Mouse (Mus musculus): Measurements from ENCODE around the gene Tcf12.
A peak's percentile ranks its signal among the peaks of the same experiment; 100 is the strongest.

Tcf12 gene

DNA sequence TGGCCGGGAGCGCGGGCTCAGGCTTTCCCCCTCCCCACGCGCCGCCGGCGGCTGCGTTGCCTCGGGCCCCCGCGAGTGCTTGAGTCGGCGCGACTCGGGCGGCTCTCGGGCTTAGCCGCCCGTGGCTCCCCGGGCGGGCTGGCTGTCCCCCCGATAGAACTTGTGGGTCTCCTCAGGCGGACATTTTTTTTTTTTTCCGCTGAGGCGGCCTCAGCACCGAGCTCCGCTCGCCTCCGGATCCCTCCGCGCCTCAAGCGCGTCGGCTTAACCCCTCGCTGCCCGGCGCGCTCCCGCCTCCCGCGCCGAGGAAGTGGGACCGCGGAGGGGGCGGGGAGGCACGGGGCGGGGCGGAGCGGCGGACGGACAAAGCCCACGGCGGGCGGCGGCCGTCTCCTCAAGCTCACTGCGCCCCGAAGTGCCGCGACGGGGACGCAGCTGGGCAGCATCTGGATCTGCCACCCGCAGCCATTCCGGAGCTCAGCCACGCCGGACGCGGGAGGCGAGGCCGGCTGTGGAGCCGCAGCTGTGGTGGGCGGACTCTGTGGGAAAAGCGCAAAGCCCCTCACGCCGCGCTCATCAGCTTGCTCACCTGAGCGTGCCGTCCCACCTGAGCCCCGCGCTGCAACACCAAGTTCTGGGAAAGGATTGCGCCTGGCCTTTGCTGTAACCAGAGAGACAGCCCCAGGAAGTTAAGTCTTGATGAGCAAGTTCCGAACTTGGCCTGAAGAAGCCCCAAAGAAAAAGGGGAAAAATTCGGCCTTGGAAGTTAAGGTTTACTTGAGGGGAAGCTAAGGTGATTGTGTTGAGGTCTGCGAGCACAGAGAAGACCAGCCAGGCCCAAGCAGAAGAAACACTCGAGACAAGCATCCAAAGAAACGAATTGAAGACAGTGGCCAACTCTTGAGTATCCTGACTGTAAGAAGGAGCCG, at the start of gene Tcf12:
Gene Tcf12 (minus strand): TSS at position 250 of the 929 bp plus-strand sequence.
- DNase-seq (ENCODE audit: low spot score), result peak; percentile 70

DNA sequence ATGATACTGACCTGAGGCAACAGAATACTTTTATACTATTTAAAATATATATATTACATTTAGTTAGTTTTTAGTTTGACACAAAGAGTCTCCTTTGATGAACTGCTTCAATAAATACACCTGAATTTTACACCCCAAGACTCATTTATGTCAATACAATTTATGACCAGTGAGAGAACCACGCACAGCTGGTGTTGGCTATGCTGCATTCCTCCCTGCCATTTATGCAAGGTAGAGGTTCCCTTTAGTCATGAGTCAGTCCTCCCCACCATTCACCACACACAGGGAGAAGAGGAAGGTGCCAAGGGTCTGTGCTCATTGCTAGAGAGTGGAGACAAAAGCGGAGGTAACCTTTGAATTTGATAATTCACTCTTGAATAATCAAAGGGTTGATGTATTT, 46.7 kb upstream of the Tcf12 start:
- DNase-seq (ENCODE audit: low spot score), result no peak

DNA sequence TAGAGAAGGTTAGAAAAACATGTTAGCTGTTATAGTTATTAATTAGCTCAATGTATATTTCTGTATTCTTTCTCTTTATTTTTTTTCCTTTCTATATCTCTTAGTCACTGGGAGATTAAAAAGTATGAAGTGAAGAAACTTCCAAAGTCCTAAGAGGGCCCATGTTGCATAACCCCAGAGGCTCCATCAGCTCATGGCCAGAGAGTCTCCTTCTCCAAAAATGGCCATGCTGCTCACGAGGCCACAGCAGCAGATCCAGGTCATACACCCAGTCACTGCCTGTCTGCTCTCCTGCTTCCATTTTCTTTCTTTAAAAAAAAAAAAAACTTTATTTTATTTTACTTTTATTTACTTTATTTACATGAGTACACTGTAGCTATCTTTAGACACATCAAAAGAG, 45.4 kb upstream of the Tcf12 start:
- no peak for DNase-seq (ENCODE audit: low spot score)

DNA sequence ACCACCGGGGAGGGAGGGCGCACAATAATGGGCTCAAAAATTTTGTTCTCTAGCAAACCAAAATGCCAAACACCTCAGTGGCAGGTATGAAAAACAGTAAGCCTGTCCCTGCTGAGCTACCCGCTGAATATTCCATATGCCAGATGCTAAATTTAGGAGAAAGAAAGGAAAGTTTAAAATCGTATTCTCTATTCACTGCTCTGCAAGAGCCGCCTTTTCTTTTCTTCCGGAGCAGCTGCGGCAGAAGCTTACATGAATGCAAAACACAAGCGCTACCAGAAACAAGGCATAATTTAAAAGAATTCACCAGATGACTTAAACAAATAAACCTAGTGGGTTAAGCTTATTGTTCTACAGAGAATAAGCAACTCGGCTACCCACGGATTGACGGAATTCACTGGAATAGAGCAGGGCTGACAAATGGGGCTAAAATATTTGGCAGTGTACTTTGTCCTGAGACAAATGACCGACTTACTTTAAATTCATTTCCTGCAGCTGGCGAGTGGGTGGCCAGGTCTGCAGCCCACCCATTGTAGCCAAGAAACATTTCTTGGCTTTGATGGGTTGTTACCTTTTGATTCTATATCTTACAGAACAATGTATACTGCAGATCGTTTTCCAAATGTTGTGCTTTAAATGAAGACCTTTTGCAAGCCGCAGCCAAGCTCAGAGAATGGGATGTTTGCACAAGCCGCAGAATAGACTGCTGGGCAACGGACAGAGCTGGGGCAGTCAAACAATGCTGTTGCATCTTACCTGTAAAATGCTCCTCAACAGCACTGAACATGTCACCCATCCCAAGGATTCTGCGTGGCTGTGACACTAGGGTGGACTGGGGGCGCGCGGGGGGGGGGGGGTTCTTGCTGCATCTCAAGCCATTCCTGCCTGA, 43.8 kb upstream of the Tcf12 start:
- DNase-seq (ENCODE audit: low spot score), result no peak

DNA sequence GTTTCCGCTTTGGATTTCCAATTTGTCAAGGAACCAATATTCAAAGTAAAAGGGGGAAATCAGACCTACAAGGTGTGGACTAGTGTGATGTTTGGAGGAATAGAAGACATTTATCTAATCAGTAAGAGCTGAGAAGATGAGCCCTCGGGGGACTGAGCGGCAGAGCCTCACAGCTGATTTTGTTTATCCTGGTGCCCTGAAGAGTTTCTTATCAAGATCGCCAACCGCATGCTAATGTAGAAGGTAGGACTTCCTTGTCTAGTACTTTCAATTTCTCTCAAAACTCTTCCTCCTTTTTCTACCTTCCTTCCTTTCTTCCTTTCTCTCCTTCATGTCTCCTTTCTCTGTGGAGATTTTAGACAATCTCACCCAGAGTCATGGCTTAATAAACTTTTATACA, 32.5 kb upstream of the Tcf12 start:
- no peak for DNase-seq (ENCODE audit: low spot score)

DNA sequence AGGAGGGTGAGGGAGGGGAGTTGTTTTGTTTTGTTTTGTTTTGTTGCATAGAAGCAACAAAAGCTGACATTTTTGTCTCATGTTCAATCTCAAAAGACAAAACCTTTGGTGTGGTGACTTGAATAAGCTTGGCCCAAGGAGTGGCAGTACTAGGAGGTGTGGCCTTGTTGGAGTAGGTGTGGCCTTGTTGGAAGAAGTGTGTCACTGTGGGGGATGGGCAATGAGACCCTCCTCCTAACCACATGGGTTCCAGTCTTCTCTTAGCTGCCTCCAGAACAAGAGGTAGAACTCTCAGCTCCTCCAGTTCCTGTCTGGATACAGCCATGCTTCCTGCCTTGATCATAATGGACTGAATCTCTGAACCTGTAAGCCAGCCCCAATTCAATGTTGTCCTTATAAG, 26.2 kb upstream of the Tcf12 start:
- no peak for DNase-seq (ENCODE audit: low spot score)

DNA sequence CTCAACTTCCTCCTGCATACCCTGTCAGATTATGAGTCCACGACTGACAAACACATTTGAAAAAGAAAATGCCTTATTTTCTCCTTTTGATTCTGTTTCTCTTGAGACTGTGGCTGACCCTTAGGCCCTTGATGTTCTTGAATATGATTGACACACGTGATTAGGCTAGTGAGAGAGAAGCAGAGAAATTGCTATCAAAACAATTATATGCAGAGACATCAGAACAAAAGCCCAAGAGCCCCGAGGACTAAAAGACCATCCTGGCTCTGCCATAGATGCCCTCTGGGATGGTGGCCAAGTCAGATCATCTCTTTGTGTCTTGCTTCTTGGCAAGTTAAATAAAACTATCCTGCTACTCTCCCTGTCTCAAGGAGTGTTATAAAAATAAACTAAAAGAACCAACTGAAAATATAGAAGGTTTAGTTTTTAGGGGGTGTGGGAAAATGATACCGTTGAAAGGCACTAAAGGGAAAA, 22.1 kb upstream of the Tcf12 start:
- DNase-seq (ENCODE audit: low spot score), result no peak

DNA sequence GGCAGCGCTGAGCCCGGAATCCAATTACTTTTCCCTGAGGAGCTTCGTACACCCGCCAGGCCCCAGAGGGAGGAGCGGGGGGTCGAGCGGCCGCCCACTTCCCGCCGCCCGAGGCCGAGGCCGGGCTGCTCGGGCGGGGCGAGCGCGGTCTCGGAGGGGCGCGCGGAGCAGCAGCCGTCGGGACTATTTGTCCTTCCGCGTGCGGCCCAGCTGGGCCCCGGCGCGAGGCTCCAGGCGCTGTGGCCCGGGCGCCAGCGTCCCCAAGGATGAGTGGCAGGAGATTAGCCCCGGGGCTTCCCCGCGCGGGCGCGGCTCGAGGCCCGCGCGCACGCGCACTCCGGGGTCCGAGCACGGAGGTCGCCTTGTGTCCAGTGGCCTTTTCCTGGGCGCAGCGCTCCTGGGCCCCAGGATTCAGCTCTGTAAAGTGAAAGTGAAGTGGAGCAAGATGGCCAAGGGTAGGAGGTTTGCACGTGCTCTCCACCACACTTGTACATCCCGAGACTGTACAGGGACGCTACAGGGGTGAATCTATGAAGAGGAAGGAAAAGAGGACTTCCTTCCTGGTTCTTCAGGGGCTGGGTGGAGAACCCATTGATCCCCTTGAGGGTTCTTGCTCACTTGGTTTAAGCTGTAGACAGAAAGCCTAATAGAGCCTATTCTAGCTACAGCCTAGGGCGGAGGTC, 21.6 kb upstream of the Tcf12 start:
- DNase-seq (ENCODE audit: low spot score), result peak; percentile 86

DNA sequence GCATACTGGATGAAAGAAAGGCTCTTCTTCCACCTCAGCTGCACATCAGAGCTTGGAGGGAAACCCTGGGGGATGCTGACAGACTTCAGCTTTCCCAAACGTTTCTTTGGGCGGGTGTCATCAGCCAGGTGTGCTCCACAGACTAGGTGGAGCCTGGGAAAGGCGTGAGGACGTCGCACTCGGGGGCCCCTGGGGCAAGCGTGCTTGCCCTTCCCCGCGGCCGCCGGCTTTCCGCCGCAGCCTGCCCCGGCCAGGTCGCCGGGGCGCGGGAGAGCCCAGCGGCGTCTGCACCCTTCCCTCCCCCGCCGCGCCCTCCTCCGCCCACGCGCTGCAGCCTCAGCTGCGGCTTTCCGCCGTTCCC, 21.0 kb upstream of the Tcf12 start:
- DNase-seq (ENCODE audit: low spot score), result no peak

DNA sequence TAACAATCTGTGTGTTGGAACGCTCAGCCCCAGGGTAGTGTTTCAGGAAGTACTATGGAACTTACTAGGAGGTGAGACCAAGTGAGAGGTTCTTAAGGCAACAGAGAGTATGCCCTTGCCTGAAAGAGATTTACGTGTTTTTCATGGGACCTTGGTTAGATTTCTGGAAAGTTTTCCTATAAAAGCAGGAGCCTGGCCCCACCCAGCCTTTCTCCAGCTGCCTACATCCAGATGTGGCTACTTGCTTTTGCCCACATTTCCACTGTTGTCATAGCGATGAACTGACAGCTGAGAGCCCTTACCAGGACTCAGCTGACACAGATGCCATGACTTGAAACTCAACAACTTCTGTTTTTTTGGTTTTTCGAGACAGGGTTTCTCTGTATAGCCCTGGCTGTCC, 18.2 kb upstream of the Tcf12 start:
- DNase-seq (ENCODE audit: low spot score), result no peak

DNA sequence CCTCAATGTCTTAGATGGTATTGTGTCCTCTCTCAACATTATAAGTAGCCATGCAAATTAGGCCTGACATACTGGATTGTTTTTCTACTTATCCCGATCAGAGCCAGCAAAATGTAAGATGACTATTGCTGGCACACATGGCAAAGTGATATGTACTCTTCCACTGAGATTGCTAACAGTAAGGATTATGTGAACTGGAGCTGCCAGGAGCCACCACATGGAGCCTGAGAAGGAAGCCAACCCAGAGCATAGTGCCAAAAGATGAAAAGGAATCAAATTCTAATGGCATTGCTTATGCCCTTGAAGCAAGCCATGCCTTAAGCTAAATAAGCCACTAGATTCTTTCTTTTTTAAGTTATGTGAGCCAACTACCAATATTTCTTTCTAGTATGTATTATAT, 13.8 kb upstream of the Tcf12 start:
- no peak for DNase-seq (ENCODE audit: low spot score)

DNA sequence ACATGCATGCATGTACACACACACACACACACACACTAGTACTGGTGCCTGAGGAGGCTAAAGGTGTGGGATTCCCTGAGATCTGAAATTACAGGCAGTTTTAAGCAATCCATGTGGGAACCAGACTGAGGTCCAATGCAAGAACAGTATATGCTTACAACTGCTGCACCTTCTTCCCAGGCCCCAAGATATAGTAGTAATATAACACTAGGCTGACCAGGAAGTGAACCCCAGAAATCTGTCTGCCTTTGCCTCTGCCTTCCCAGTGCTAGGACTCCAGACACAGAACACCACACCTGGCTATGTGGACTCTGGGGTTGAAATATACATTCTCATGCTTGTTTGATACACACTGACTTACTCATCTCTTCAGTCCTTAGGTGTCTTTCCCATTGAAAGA, 6.8 kb upstream of the Tcf12 start:
- DNase-seq (ENCODE audit: low spot score), result no peak

DNA sequence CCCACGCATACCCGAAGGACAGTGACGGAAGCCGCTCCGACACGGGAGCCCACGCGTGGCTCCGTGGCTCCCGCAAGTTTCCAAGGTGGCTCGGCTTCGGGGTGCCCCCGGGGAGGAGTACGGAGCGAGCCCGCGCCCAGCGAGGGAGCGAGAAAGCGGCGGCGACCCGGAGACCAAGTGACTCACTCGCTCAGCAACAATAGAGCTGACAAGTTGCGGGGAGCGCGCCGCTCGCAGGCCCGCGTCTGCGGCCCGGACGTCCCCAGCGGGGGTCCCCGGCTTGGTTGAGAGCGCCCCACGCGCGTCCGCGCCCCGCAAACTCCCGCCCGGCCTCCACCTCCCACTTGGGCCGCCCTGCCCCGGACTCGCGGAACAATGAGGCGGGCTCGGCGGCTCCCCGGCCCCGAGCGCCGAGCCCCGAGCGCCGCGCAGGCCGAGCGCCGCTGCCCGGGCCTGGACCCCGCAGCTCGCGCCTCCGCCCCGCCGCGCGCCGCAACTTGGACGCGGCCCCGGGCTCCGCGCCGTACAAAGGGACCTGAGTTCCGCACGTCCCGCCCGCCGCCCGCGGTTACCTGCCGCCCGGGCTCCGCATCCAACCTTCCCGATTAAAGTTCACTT, 558 bp downstream of the Tcf12 start:
- peak; percentile 50 for DNase-seq (ENCODE audit: low spot score)

DNA sequence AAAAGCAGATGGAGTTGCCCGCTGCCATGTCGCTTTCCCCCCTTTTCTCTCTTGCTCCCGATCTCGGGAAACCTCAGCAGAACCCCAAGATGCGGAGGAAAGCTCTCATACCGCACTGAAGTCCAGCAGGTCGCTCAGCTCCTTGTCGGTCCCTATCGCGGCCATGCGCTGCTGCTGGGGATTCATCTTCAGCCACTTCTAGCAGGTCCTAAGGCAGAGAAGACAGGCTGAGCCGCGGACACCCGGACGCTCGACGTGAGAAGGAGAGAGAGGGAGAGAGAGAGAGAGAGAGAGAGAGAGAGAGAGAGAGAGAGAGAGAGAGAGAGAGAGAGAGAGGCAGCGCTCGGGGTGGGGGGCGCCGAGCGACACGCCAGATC, 1.1 kb downstream of the Tcf12 start:
- peak; percentile 31 for DNase-seq (ENCODE audit: low spot score)

DNA sequence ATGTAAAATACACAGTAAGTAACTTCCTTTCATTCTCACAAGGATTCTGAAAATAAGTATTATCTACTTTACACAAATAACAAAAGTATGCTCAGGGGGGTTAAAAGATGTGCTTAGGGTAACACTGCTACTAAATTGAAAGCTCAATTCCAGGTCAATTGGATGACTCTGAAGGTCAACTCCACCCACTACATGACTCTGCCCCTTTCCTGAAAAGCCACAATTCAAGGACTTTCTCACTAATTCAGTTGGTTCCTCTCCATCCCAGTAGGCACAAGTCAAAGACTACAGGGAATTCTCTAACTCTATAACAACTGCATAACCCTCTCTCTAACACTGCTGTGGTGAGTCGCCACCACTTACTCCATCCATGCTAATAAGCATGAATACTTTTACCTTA, 8.2 kb downstream of the Tcf12 start:
- DNase-seq (ENCODE audit: low spot score), result no peak

DNA sequence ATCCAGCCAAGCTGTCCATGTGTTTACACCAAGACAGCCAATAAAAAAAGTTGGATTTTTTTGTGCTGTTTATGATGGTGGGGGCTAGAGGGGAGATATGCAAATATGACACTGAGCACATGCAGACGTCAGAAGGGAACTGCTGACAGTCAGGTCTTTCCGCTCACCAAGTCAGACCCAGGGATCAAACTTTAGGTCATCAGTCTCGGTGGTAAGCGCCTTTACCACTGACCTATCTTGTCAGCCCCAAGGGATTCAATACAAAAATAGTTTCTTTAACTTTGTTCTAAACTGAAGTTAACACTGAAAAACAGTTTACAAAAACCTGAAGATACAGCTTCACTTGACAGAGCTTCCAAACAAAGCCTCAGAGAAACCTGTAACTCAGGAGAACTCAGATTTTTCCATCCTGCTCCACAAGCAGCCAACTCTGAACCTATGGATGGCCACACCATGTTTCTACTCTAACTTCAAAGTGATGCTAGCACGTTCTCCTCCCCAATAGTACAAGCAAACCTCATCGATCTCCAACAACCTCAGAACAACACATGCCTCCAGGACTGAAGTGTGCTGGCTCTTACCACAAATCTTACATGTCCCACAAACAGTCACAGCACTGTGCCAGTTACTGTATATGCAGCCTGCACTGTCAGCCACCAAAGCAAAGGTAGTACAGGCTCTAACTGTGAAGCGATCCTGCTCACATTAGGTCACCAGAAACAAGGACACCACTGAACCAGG, 11.6 kb downstream of the Tcf12 start:
- no peak for DNase-seq (ENCODE audit: low spot score)

DNA sequence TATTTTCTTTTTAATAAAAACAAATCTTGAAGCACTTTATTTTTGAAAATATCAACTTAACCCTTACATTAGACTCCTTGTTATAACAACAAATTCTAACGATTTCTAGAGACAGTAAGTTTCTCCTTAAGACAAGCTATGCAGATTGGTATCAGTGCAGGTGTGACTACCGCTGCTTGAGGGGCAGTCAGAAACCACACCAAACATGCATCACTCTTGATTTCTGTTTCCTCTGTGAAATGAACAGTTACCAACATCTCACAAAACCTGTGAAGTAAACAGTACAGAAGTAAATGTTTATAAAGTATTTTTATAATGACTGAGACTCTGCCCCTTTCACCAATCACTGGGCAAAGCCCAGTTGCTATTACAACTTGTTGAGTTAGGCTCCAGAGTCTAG, 13.6 kb downstream of the Tcf12 start:
- no peak for DNase-seq (ENCODE audit: low spot score)

DNA sequence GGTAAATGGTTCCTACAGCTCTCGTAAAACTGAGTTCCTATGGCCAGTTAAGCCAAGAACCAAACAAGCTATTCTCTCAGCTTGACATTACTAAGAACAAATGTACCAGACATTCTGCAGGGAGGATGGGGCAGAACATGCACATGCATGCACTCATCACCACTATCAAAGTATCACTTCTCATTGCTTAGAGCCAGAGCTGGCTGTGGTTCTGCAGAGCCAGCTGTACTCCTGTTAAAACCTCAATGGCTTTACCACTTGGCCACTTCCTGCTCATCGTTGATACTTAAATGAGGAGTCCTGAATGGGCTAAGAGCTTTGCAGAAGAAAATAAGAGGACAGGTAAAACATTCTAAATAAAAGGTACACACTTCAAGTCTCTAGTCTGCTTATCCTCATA, 14.6 kb downstream of the Tcf12 start:
- no peak for DNase-seq (ENCODE audit: low spot score)

DNA sequence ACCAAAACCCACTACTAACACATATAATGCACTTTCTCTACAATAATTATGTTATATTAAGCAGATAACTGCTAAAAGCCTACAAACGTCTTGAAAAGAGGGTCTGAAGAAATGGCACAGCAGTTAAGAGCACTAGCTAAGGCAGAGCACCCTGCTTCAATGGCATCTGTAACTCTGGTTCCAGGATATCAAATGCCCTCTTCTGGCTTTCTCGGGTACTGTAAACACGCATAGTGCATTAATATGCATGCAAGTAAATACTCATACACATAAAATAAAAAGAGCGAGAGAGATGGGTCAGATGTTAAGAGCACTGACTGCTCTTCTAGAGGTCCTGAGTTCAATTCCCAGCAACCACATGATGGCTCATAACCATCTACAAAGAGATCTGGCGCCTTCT, 17.0 kb downstream of the Tcf12 start:
- DNase-seq (ENCODE audit: low spot score), result no peak

DNA sequence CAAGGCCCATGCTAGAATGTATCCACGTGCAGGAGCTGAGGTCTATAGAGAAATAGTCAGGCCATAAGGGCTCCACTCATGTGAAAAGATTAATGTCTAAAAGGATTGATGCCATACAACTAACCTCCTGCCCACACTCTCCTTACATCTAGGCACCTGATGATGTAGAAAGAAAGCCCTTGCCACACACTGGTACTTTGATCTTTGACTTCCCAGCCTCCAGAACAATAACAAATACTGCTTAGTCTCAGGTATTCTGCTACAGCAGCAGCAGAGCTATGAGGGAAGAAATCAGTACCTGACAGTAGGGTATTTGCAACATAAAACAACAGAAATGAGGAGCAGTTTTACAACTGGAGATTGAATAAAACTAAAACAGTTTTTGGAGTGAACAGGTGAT, 19.5 kb downstream of the Tcf12 start:
- DNase-seq (ENCODE audit: low spot score), result no peak

DNA sequence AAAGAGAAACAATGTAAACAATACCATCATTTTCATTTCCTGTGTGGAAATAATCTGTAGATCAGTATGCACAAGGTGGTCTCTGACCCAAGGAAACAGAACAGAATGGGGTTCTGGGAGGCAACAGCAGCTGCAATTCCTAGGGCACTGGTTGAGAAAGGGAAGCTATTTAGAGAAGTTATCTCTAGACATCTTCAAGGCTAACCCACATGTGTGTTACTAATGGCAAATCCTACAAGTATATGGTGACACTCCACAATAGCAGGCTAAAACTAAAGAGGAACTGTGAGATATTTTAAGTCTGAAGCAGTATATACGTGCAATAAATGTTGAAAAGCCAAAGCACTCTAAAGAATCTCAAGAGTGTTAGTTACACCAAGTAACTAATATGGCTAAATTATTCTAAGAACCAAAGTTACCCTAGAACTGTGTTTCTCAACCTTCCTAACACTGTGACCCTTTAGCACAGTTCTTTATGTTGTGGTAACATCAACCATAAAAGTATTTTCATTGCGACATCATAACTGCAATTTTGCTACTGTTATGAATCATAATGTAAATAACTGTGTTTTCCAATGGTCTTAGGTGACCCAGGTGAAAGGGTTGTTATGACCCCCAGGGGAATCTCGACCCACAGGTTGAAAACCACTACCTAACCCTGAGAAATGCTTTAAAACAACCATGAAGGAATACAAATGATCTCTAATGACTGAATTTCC, 22.6 kb downstream of the Tcf12 start:
- DNase-seq (ENCODE audit: low spot score), result no peak
